Comparison of ENCODE assay signal across 8 mouse cellular contexts in the genomic region with DNA sequence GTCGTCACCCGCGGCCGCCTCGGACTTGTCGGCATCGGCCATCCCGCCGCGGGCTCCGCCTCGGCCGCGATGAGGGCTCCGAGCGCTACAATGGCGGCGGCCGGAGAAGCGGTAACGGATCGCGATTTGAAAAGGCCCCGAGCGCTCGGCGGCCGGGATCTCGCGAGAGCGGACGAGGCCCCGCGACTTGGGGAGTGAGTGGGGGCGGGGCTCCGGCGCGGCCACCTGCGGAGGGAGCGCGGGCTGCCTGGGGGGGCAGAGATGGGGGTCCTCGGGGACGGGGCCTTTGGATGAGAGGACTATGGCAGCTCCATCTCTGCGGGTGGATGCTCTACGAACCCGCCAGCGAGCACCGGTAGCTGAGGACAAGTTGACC. TPM values are rescaled to one million over a fixed set of nuclear protein-coding genes. Genes with fewer than 3 reads are reported as not detected.
DNase-seq lines count a peak whose midpoint lies in the region; ATAC-seq and TF ChIP-seq lines count a peak whose summit lies in the region.

A gene (minus strand): TSS at position 185 of the 376 bp plus-strand sequence.

- peak within 1 kb of the TSS; percentile 76 for H3K4me3 ChIP-seq in embryonic facial prominence, embryonic 13.5 days
- H3K4me3 ChIP-seq in liver, adult 2 months (ENCODE audit: insufficient read depth, low read depth, low read length) = peak within 1 kb of the TSS; percentile 65

- H3K4me1 ChIP-seq in embryonic facial prominence, embryonic 13.5 days = peaks cover 12% of the 10 kb centered on the region
- peaks cover 6% of the 10 kb centered on the region; the same call in 1 of the 2 replicates for H3K4me1 ChIP-seq in liver, adult 2 months (ENCODE audit: control insufficient read depth, insufficient read depth, low read length)

- no peaks in the 10 kb centered on the region for H3K36me3 ChIP-seq in embryonic facial prominence, embryonic 13.5 days
- H3K36me3 ChIP-seq in liver, adult 2 months (ENCODE audit: control insufficient read depth, insufficient read depth, low read length) = no peaks in the 10 kb centered on the region

- peak within 1 kb of the TSS; percentile 91 for H3K27ac ChIP-seq in embryonic facial prominence, embryonic 13.5 days
- H3K27ac ChIP-seq in liver, adult 2 months (replicated peaks; ENCODE audit: insufficient read depth, low read depth, low read length) = no peak within 1 kb of the TSS; the same call in 1 of the 2 replicates

- no peak for TF ChIP-seq CTCF in liver, adult 2 months (IDR thresholded peaks at IDR 0.05; ENCODE audit: low read depth, low read length)

- H3K9ac ChIP-seq in embryonic facial prominence, embryonic 13.5 days = peak within 1 kb of the TSS; percentile 97
- peak within 1 kb of the TSS; percentile 79 for H3K9ac ChIP-seq in liver, adult 2 months (ENCODE audit: low read depth, low read length)

- DNase-seq in 3134 (ENCODE audit: extremely low read depth, insufficient read length, low spot score) = peak; percentile 85
- peak; percentile 64 to 76 for DNase-seq in adrenal gland, postnatal 4 days (ENCODE audit: low spot score in 2 of 2)
- DNase-seq in heart, adult 8-10 months (ENCODE audit: low spot score) = peak; percentile 64
- DNase-seq in kidney, adult 9 months = peak; percentile 69
- peak; percentile 37 for DNase-seq in liver, adult 2 months (ENCODE audit: extremely low read depth, low read depth, low spot score)
- DNase-seq in spleen, postnatal 36 days (ENCODE audit: low spot score in 2 of 2) = peak; percentile 77 to 83

- no peaks in the 10 kb centered on the region for H3K27me3 ChIP-seq in embryonic facial prominence, embryonic 13.5 days
- H3K27me3 ChIP-seq in liver, adult 2 months (ENCODE audit: control insufficient read depth, insufficient read depth, low read length) = no peaks in the 10 kb centered on the region

- peak within 1 kb of the TSS; percentile 69 for H3K4me2 ChIP-seq in embryonic facial prominence, embryonic 13.5 days

- ATAC-seq in embryonic facial prominence, embryonic 13.5 days (ENCODE audit: insufficient number of reproducible peaks, insufficient read depth, low FRiP score, low TSS enrichment, low read depth) = peak; percentile 75
- ATAC-seq in monocyte, adult 5-6 weeks (replicated peaks; ENCODE audit: insufficient number of reproducible peaks, low FRiP score, low TSS enrichment, poor library complexity, severe bottlenecking) = peak; percentile 73

- peaks cover 8% of the 10 kb centered on the region; the same call in 1 of the 2 replicates for H3K79me2 ChIP-seq in liver, adult 2 months (ENCODE audit: control insufficient read depth, insufficient read depth, low read length)

- 1% methylated on average over 36 of the region's 48 CpGs for WGBS in embryonic facial prominence, embryonic 13.5 days
- WGBS in liver, adult 2 months = 2% methylated on average over 48 of the region's 48 CpGs

- no peak for TF ChIP-seq POLR2A in liver, adult 2 months (IDR thresholded peaks at IDR 0.05; ENCODE audit: extremely low read depth, insufficient read depth, low read length)

- no peaks in the 10 kb centered on the region for H3K9me3 ChIP-seq in embryonic facial prominence, embryonic 13.5 days

RNA-seq across cellular contexts. Expression of the gene that starts here (rescaled TPM):
- total RNA-seq in adrenal gland, postnatal 4 days (2021) = 10 to 100 TPM; 52.9 to 63.2 TPM
- polyA plus RNA-seq in embryonic facial prominence, embryonic 13.5 days (2015; fragmentation: Nextera tagmentation; extraction: Ambion mirVana) = 108 and 121 TPM in 2 replicates
- 1 to 10 TPM; 4.2 to 7.0 (median 5.4) TPM for total RNA-seq in heart, adult 8-10 months (2022)
- total RNA-seq in liver, adult 2 months (2014; rRNA removed) = 4.2 and 6.0 TPM in 2 replicates
- polyA plus RNA-seq in liver, adult 2 months (2012; rRNA removed) = 1.6 and 2.5 TPM in 2 replicates
- 16.6 to 38.3 TPM (median 31.8 TPM) in 3 replicates for total RNA-seq in monocyte, adult 5-6 weeks (2017)

Comparison
In these comparisons a context has a peak if more than half of its experiments do, and no peak if none do; other contexts are left out.
1. RNA of the gene that starts here (polyA plus RNA-seq): 108 to 121 TPM in embryonic facial prominence, embryonic 13.5 days; 1.6 to 2.5 TPM in liver, adult 2 months; every median in the first group is over 10 times any median in the second.
2. Peak in every context shown above with its lines, with median percentiles within 50 percentile points of each other: DNase-seq.